Mouse (Mus musculus): Measurements from ENCODE around the gene Epb41l2.

The Epb41l2 gene

GRCm38 (mm10) chr10:25365708-25366107 is 6.1 kb downstream of the Epb41l2 start:
- no peak for DNase-seq (ENCODE audit: low spot score)

GRCm38 (mm10) chr10:25366691-25367090 is 7.1 kb downstream of the Epb41l2 start:
- no peak for DNase-seq (ENCODE audit: low spot score)

GRCm38 (mm10) chr10:25368928-25369327 is 9.3 kb downstream of the Epb41l2 start:
- DNase-seq (ENCODE audit: low spot score) = no peak

GRCm38 (mm10) chr10:25369691-25370090 is 10.1 kb downstream of the Epb41l2 start:
- DNase-seq (ENCODE audit: low spot score) = no peak

- DNase-seq (ENCODE audit: low spot score) = no peak
Observed at GRCm38 (mm10) chr10:25371336-25371735, 11.7 kb downstream of the Epb41l2 start.

GRCm38 (mm10) chr10:25371915-25372371 is 12.3 kb downstream of the Epb41l2 start:
- no peak for DNase-seq (ENCODE audit: low spot score)

- DNase-seq (ENCODE audit: low spot score) = no peak
Observed at GRCm38 (mm10) chr10:25372510-25373148, 13.0 kb downstream of the Epb41l2 start.

GRCm38 (mm10) chr10:25375036-25375435 is 15.4 kb downstream of the Epb41l2 start:
- no peak for DNase-seq (ENCODE audit: low spot score)

- DNase-seq (ENCODE audit: low spot score) = no peak
Observed at GRCm38 (mm10) chr10:25380746-25381481, 21.3 kb downstream of the Epb41l2 start.

GRCm38 (mm10) chr10:25381951-25382350 is 22.4 kb downstream of the Epb41l2 start:
- DNase-seq (ENCODE audit: low spot score) = no peak

- no peak for DNase-seq (ENCODE audit: low spot score)
Observed at GRCm38 (mm10) chr10:25383171-25383570, 23.6 kb downstream of the Epb41l2 start.

- no peak for DNase-seq (ENCODE audit: low spot score)
Observed at GRCm38 (mm10) chr10:25384391-25384790, 24.8 kb downstream of the Epb41l2 start.

- no peak for DNase-seq (ENCODE audit: low spot score)
Observed at GRCm38 (mm10) chr10:25385811-25386580, 26.4 kb downstream of the Epb41l2 start.

- DNase-seq (ENCODE audit: low spot score) = no peak
Observed at GRCm38 (mm10) chr10:25386868-25387267, 27.3 kb downstream of the Epb41l2 start.

GRCm38 (mm10) chr10:25387268-25387667 is 27.7 kb downstream of the Epb41l2 start:
- no peak for DNase-seq (ENCODE audit: low spot score)

GRCm38 (mm10) chr10:25392786-25393185 is 33.2 kb downstream of the Epb41l2 start:
- no peak for DNase-seq (ENCODE audit: low spot score)

- DNase-seq (ENCODE audit: low spot score) = no peak
Observed at GRCm38 (mm10) chr10:25393721-25394120, 34.1 kb downstream of the Epb41l2 start.

GRCm38 (mm10) chr10:25395236-25395886 is 35.8 kb downstream of the Epb41l2 start:
- no peak for DNase-seq (ENCODE audit: low spot score)

GRCm38 (mm10) chr10:25396859-25397258 is 37.3 kb downstream of the Epb41l2 start:
- DNase-seq (ENCODE audit: low spot score) = no peak

GRCm38 (mm10) chr10:25397767-25398690 is 38.4 kb downstream of the Epb41l2 start:
- DNase-seq (ENCODE audit: low spot score) = no peak

- DNase-seq (ENCODE audit: low spot score) = no peak
Observed at GRCm38 (mm10) chr10:25399016-25399415, 39.4 kb downstream of the Epb41l2 start.
